Mouse (Mus musculus): ENCODE measurements around the gene Tbc1d22a.

The Tbc1d22a gene

GRCm38 (mm10) chr15:86234517-86235441, 20.5 kb downstream of the Tbc1d22a start:
- DNase-seq (ENCODE audit: low read depth, low spot score), result no peak

- DNase-seq (ENCODE audit: low read depth, low spot score), result no peak
These were observed 22.0 kb downstream of the Tbc1d22a start for GRCm38 (mm10) chr15:86236252-86236651.

- DNase-seq (ENCODE audit: low read depth, low spot score), result no peak
These were observed 23.8 kb downstream of the Tbc1d22a start for GRCm38 (mm10) chr15:86238076-86238475.

- no peak for DNase-seq (ENCODE audit: low read depth, low spot score)
These were observed 24.8 kb downstream of the Tbc1d22a start for GRCm38 (mm10) chr15:86239068-86239467.

- DNase-seq (ENCODE audit: low read depth, low spot score), result no peak
These were observed 25.5 kb downstream of the Tbc1d22a start for GRCm38 (mm10) chr15:86239801-86240200.

- DNase-seq (ENCODE audit: low read depth, low spot score), result no peak
These were observed 29.4 kb downstream of the Tbc1d22a start for GRCm38 (mm10) chr15:86243708-86244107.

GRCm38 (mm10) chr15:86244380-86244779, 30.1 kb downstream of the Tbc1d22a start:
- DNase-seq (ENCODE audit: low read depth, low spot score), result no peak

GRCm38 (mm10) chr15:86250269-86250668, 36.0 kb downstream of the Tbc1d22a start:
- DNase-seq (ENCODE audit: low read depth, low spot score), result no peak

GRCm38 (mm10) chr15:86252130-86252529, 37.9 kb downstream of the Tbc1d22a start:
- DNase-seq (ENCODE audit: low read depth, low spot score), result no peak

- no peak for DNase-seq (ENCODE audit: low read depth, low spot score)
These were observed 38.4 kb downstream of the Tbc1d22a start for GRCm38 (mm10) chr15:86252684-86253083.

- no peak for DNase-seq (ENCODE audit: low read depth, low spot score)
These were observed 39.2 kb downstream of the Tbc1d22a start for GRCm38 (mm10) chr15:86253411-86253810.

- no peak for DNase-seq (ENCODE audit: low read depth, low spot score)
These were observed 41.9 kb downstream of the Tbc1d22a start for GRCm38 (mm10) chr15:86256201-86256600.

- no peak for DNase-seq (ENCODE audit: low read depth, low spot score)
These were observed 42.5 kb downstream of the Tbc1d22a start for GRCm38 (mm10) chr15:86256728-86257179.

- no peak for DNase-seq (ENCODE audit: low read depth, low spot score)
These were observed 43.8 kb downstream of the Tbc1d22a start for GRCm38 (mm10) chr15:86257916-86258685.

GRCm38 (mm10) chr15:86259233-86259632, 45.0 kb downstream of the Tbc1d22a start:
- DNase-seq (ENCODE audit: low read depth, low spot score), result no peak

GRCm38 (mm10) chr15:86260111-86260510, 45.9 kb downstream of the Tbc1d22a start:
- DNase-seq (ENCODE audit: low read depth, low spot score), result no peak

- DNase-seq (ENCODE audit: low read depth, low spot score), result no peak
These were observed 50.1 kb downstream of the Tbc1d22a start for GRCm38 (mm10) chr15:86264389-86264788.

GRCm38 (mm10) chr15:86264803-86265202, 50.5 kb downstream of the Tbc1d22a start:
- DNase-seq (ENCODE audit: low read depth, low spot score), result no peak

GRCm38 (mm10) chr15:86266975-86267374, 52.7 kb downstream of the Tbc1d22a start:
- DNase-seq (ENCODE audit: low read depth, low spot score), result no peak

- DNase-seq (ENCODE audit: low read depth, low spot score), result no peak
These were observed 54.3 kb downstream of the Tbc1d22a start for GRCm38 (mm10) chr15:86268526-86268925.

- DNase-seq (ENCODE audit: low read depth, low spot score), result no peak
These were observed 61.5 kb downstream of the Tbc1d22a start for GRCm38 (mm10) chr15:86275754-86276153.

- DNase-seq (ENCODE audit: low read depth, low spot score), result no peak
These were observed 62.4 kb downstream of the Tbc1d22a start for GRCm38 (mm10) chr15:86276538-86277264.

Measured in c-Kit-negative CD71-positive TER-119-positive erythroid progenitor cells, embryonic 14.5 days (primary cell).